Mouse (Mus musculus) small intestine, adult 2 months (tissue): ENCODE results near the gene Hc. TPM values are rescaled to one million over a fixed set of nuclear protein-coding genes. Genes with fewer than 3 reads are reported as not detected.

Experiments used
- H3K27ac ChIP-seq: fragments of 200-500 bp; 2 replicates; pipeline ENCODE4 v1.5.1; 2012; ENCODE audit warnings: low read depth, low read length, control low read depth, inconsistent platforms; ENCODE audit not compliant: insufficient read depth
- H3K27me3 ChIP-seq: fragments of 200-500 bp; 2 replicates; pipeline ENCODE4 v1.6.1; 2012; ENCODE audit warnings: mild to moderate bottlenecking, moderate library complexity, low read length, inconsistent platforms; ENCODE audit not compliant: control insufficient read depth, insufficient read depth
- H3K36me3 ChIP-seq: fragments of 200-500 bp; 2 replicates; pipeline ENCODE4 v1.6.1; 2012; ENCODE audit warnings: mild to moderate bottlenecking, low read length, control low read depth, inconsistent platforms; ENCODE audit not compliant: control insufficient read depth, insufficient read depth
- H3K4me1 ChIP-seq: fragments of 200-500 bp; 2 replicates; pipeline ENCODE4 v1.6.1; 2012; ENCODE audit warnings: low read length, inconsistent platforms, mixed read lengths; ENCODE audit not compliant: control insufficient read depth, insufficient read depth, insufficient read length
- H3K4me3 ChIP-seq: fragments of 200-500 bp; 2 replicates; pipeline ENCODE4 v1.5.1; 2012; ENCODE audit warnings: low read depth, mild to moderate bottlenecking, control low read depth, inconsistent platforms, low read length, moderate library complexity
- CTCF ChIP-seq: fragments of 200-500 bp; IDR thresholded peaks from 2 replicates; pipeline ENCODE4 v1.5.1; 2012; ENCODE audit warnings: low read depth, mild to moderate bottlenecking, control low read depth, inconsistent platforms, low read length, moderate library complexity, mixed read lengths; ENCODE audit not compliant: insufficient replicate concordance, insufficient read length; ENCODE audit errors: extremely low read depth
- POLR2A ChIP-seq: fragments of 200-500 bp; IDR thresholded peaks from 2 replicates; pipeline ENCODE4 v1.6.1; 2012; ENCODE audit warnings: low read depth, mild to moderate bottlenecking, control low read depth, inconsistent platforms, low read length, moderate library complexity
- WGBS: fragments of 180-500 bp; shearing (Covaris S2); methylation state at CpG from one replicate; pipeline ENCODE4 v1.1.7; 2018; 5-methylcytosine and 5-hydroxymethylcytosine counted together
- polyA plus RNA-seq: library from polyadenylated mRNA; depleted of rRNA; stranded (reverse); fragments of >200 nt; gene quantifications from 2 replicates; pipeline ENCODE4 v1.2.3, GENCODE M21; 2012

Gene Hc
- polyA plus RNA-seq, 1 experiment, result not detected

DNA sequence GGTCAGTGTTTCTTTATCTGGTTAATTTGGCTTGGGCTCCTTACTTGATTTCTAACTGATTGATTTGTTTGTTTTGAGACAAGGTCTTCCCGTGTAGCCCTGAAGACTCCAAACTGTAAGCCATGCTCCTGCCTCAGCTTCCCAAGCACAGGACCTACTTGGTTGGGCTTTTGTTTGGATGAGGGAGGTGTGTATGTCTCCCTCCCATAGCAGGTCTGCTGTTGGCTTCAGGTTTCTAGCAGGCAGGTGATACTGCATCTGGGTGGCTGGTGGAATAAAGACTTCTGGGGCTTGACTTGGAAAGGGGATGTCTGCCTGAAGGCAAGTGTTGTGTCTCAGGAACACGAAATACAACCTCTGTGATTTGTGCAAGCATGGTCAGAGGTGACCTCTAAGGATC lies 99.0 kb downstream of the Hc start:
- no peaks in the 10 kb centered on the region for H3K36me3 ChIP-seq
- no peaks in the 10 kb centered on the region for H3K27me3 ChIP-seq
- TF ChIP-seq POLR2A (no peak), CTCF (no peak)
- H3K4me1 ChIP-seq, result peaks cover 14% of the 10 kb centered on the region
- H3K27ac ChIP-seq, result peak overlapping the region; percentile 56; the same call in 1 of the 2 replicates
- no peak overlapping the region for H3K4me3 ChIP-seq
- WGBS, result 64% methylated on average over 2 of the region's 2 CpGs

- Histone ChIP-seq H3K4me3 (peak within 1 kb of the TSS; percentile 67), H3K27me3 (no peaks in the 10 kb centered on the region), H3K36me3 (no peaks in the 10 kb centered on the region), H3K27ac (peak within 1 kb of the TSS; percentile 92), H3K4me1 (peaks cover 14% of the 10 kb centered on the region)
- TF ChIP-seq CTCF (no peak), POLR2A (no peak)
- WGBS, result 5% methylated on average over 20 of the region's 20 CpGs
Measured at GRCm38 (mm10) chr2:34961481-34962036, 99.7 kb downstream of the Hc start, which contains the start of gene Traf1. Gene Traf1, minus strand, starts transcription at chr2:34961772.

DNA sequence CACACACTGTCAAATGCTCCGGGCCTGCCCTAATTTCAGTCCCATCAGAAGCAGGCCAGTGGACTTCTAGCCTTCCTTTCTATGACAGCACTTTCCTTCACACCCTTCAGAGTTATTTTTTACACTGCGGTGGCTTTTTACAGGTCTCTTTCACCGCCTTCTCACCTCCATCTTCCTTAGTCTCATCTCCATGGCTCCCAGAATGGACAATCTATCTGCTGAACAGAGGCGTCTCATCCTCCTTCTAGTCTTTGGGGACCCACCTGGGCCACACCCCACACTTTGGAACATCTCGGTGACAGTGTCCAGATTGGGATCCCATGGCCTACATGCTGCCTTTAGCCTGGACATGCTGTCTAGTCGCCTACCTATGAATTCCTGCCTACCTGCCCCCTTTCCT lies 100.3 kb downstream of the Hc start:
- WGBS, result 59% methylated on average over 6 of the region's 6 CpGs
- Histone ChIP-seq H3K27ac (peak overlapping the region; percentile 56), H3K4me3 (peak overlapping the region; percentile 67), H3K27me3 (no peaks in the 10 kb centered on the region), H3K4me1 (peaks cover 14% of the 10 kb centered on the region), H3K36me3 (no peaks in the 10 kb centered on the region)
- TF ChIP-seq POLR2A, result no peak
- TF ChIP-seq CTCF, result no peak

- Histone ChIP-seq H3K27me3 (no peaks in the 10 kb centered on the region), H3K4me1 (peaks cover 12% of the 10 kb centered on the region), H3K36me3 (no peaks in the 10 kb centered on the region), H3K4me3 (no peak overlapping the region), H3K27ac (no peak overlapping the region)
- 76% methylated on average over 5 of the region's 5 CpGs for WGBS
- TF ChIP-seq CTCF (no peak), POLR2A (no peak)
Measured at GRCm38 (mm10) chr2:34960466-34960865, 100.8 kb downstream of the Hc start.

GRCm38 (mm10) chr2:34958582-34958981 lies 102.7 kb downstream of the Hc start:
- Histone ChIP-seq H3K27ac (0 out of 2 replicates have a peak overlapping the region, but pooled peaks have one; percentile 7), H3K4me3 (0 out of 2 replicates have a peak overlapping the region, but pooled peaks have one; percentile 4), H3K36me3 (no peaks in the 10 kb centered on the region), H3K27me3 (no peaks in the 10 kb centered on the region), H3K4me1 (peaks cover 10% of the 10 kb centered on the region)
- WGBS, result 82% methylated on average over 7 of the region's 7 CpGs
- TF ChIP-seq CTCF (no peak), POLR2A (no peak)

DNA sequence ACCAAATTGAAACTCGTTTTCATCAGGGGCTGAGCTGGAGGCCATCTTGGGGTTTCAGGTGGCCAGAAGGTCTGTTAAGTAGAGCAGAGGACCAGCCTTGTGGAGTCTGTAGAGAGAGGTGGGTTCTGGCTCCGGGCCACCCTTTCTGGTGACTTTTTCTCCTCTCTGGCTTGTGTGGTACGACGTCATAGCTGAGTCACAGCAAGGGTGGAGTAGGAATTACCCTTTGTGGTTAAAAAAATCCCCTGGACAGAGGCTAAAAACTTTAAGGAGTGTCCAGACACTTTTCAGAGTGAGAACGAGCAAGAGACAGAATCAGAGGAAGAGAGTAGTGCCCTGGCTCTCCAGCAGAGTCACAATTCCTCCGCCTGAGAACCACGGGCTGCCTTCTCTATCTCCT lies 103.2 kb downstream of the Hc start:
- Histone ChIP-seq H3K4me1 (peaks cover 10% of the 10 kb centered on the region), H3K4me3 (peak overlapping the region; percentile 18; the same call in 1 of the 2 replicates), H3K27me3 (no peaks in the 10 kb centered on the region), H3K36me3 (no peaks in the 10 kb centered on the region), H3K27ac (0 out of 2 replicates have a peak overlapping the region, but pooled peaks have one; percentile 7)
- TF ChIP-seq POLR2A (no peak), CTCF (no peak)
- WGBS, result 65% methylated on average over 7 of the region's 7 CpGs

DNA sequence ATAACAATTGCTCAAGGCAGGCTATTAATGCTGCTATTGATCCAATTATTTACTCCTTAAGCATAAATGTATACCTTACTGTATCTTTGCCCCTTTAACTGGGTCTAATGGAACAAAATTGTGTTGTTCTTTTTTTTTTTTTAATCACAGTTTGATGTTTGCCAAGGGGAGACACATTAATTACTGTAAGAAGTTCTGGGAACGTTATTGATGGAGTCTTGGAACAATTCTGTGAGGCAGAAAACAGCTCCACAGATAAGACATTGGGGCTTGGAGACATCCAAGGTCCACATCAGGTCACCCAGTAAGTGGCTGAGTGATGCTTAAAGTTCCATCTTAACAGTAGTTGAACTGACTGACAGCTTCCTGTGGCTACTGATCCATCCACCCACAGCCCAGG lies 103.8 kb downstream of the Hc start:
- Histone ChIP-seq H3K27ac (no peak overlapping the region), H3K4me1 (peaks cover 10% of the 10 kb centered on the region), H3K27me3 (no peaks in the 10 kb centered on the region), H3K4me3 (no peak overlapping the region), H3K36me3 (no peaks in the 10 kb centered on the region)
- TF ChIP-seq CTCF (no peak), POLR2A (no peak)
- WGBS, result 47% methylated on average over 1 of the region's 1 CpGs
